Mouse (Mus musculus) adrenal gland, postnatal 36 days (tissue): Measurements from ENCODE around the gene Trim32. TPM values are rescaled to one million over a fixed set of nuclear protein-coding genes. Genes with fewer than 3 reads are reported as not detected.
A peak's percentile ranks its signal among the peaks of the same experiment; 100 is the strongest.

Source experiments
- DNase-seq, 2 experiments: peaks; one replicate each; pipeline ENCODE4 v3.0.0; 2021; ENCODE audit warnings: mixed read lengths in 1 of 2
- long read RNA-seq, 2 experiments: library from polyadenylated mRNA; stranded (forward); transcript quantifications; one replicate each; pipeline ENCODE4 v2.0.0; 2021; ENCODE audit warnings: borderline sequencing depth in 2 of 2
- total RNA-seq, 2 experiments: library from RNA; stranded (reverse); gene quantifications; 2 replicates each; pipeline ENCODE4 v1.2.3; 2021

Trim32 gene
- total RNA-seq, result 10 to 100 TPM; 29.0 to 36.3 TPM
- long read RNA-seq, experiment 1, transcript Trim32-202 (2 exons, 3,191 nt), result minor isoform, 11 of 43 reads
- long read RNA-seq, experiment 1, transcript Trim32-201 (2 exons, 3,194 nt), result major isoform, 22 of 43 reads
- long read RNA-seq, experiment 1, partial matches to known transcripts, result 10 of 43 reads
- long read RNA-seq, experiment 1, other reads (novel, unspliced or antisense), result 0 of 43 reads
- long read RNA-seq, experiment 2, transcript Trim32-201 (2 exons, 3,194 nt), result major isoform, 13 of 18 reads
- long read RNA-seq, experiment 2, partial matches to known transcripts, result 0 of 18 reads
- long read RNA-seq, experiment 2, other reads (novel, unspliced or antisense), result 1 of 18 reads

GRCm38 (mm10) chr4:65604504-65605150 is at the start of gene Trim32:
Gene Trim32, plus strand, starts transcription at chr4:65604986.
- DNase-seq, result peak; percentile 99 to 100

GRCm38 (mm10) chr4:65565493-65565892 is 39.3 kb upstream of the Trim32 start:
- peak in 1 of 2 experiments; percentile 15 for DNase-seq

- DNase-seq, result no peak
Measured at GRCm38 (mm10) chr4:65580254-65580653, 24.5 kb upstream of the Trim32 start.

- no peak for DNase-seq
Measured at GRCm38 (mm10) chr4:65586947-65587346, 17.8 kb upstream of the Trim32 start.

GRCm38 (mm10) chr4:65589780-65590179 is 15.0 kb upstream of the Trim32 start:
- peak in 1 of 2 experiments; percentile 28 for DNase-seq

GRCm38 (mm10) chr4:65594601-65595369 is 10.0 kb upstream of the Trim32 start:
- DNase-seq, result peak in 1 of 2 experiments; percentile 18

- peak in 1 of 2 experiments; percentile 29 for DNase-seq
Measured at GRCm38 (mm10) chr4:65605151-65605702, 441 bp downstream of the Trim32 start.

- DNase-seq, result no peak
Measured at GRCm38 (mm10) chr4:65607184-65607631, 2.4 kb downstream of the Trim32 start.

- DNase-seq, result no peak
Measured at GRCm38 (mm10) chr4:65608112-65608511, 3.3 kb downstream of the Trim32 start.

GRCm38 (mm10) chr4:65610329-65610728 is 5.5 kb downstream of the Trim32 start:
- DNase-seq, result no peak

- no peak for DNase-seq
Measured at GRCm38 (mm10) chr4:65610896-65611295, 6.1 kb downstream of the Trim32 start.

- DNase-seq, result no peak
Measured at GRCm38 (mm10) chr4:65613135-65613534, 8.3 kb downstream of the Trim32 start.

- DNase-seq, result no peak
Measured at GRCm38 (mm10) chr4:65620125-65620524, 15.3 kb downstream of the Trim32 start.

GRCm38 (mm10) chr4:65638231-65638630 is 33.4 kb downstream of the Trim32 start:
- DNase-seq, result no peak

GRCm38 (mm10) chr4:65642611-65643010 is 37.8 kb downstream of the Trim32 start:
- DNase-seq, result no peak

- DNase-seq, result peak; percentile 81 to 90
Measured at GRCm38 (mm10) chr4:65654723-65655122, 49.9 kb downstream of the Trim32 start.

- DNase-seq, result no peak
Measured at GRCm38 (mm10) chr4:65663176-65663575, 58.4 kb downstream of the Trim32 start.
